Mouse (Mus musculus) G1E-ER4 (cell line): Measurements from ENCODE around the gene Atxn1. TPM values are rescaled to one million over a fixed set of nuclear protein-coding genes. Genes with fewer than 3 reads are reported as not detected.

ENCODE experiments used
- GATA1 ChIP-seq: IDR thresholded peaks from one replicate; pipeline ENCODE4 v1.8.0; 2012; ENCODE audit warnings: low read length, inconsistent platforms
- polyA plus RNA-seq: library from polyadenylated mRNA; stranded (reverse); fragments of >175 nt; gene quantifications from 2 replicates; pipeline ENCODE4 v1.2.3, GENCODE M21; 2012

Atxn1 gene
- polyA plus RNA-seq, 1 experiment, result 5.5 TPM

DNA sequence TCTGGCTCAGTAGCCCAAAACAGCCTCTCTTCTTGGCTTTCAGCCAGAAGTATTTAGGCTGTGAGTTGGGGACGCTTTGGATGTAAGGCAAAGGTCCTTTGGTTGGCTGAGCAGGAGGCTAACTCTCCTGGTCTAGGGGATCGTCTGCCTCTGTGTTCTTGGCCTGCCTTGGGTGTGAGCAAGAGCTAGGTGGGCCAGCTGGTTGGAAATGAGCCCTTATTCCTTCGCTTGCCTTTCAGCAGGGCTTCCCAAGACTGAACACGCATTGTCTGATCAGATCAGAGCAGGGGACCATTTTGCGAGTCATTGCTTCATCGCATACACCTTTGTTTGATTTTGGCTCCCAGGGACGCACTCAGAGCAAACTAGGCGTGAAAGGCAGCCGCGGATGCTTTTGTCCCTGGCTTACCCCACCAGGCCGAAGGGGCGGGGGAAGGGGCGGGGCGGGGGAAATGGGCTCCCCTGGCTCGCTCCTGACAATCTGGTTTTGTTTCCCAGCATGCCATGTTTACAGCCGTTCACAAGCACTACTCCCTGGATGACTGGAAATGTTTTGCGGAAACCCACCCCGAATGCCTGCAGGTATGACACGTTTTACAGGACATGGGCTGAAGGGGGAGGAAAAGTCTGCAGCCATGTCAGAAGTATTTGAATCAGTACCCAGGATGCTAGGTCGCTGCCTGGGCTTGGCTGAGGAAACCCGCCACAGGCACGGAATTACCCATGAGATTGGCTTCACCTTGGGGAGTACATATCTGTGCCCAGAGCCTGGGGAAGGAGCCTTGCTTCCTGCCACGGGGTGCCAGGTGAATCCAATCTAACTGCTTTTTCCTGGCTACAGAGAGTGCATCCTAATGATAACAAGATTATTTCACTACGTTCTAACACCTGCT, 448.1 kb downstream of the Atxn1 start:
- TF ChIP-seq GATA1, result no peak

- no peak for TF ChIP-seq GATA1
These were observed 449.9 kb downstream of the Atxn1 start for GRCm38 (mm10) chr13:45514832-45515422.

DNA sequence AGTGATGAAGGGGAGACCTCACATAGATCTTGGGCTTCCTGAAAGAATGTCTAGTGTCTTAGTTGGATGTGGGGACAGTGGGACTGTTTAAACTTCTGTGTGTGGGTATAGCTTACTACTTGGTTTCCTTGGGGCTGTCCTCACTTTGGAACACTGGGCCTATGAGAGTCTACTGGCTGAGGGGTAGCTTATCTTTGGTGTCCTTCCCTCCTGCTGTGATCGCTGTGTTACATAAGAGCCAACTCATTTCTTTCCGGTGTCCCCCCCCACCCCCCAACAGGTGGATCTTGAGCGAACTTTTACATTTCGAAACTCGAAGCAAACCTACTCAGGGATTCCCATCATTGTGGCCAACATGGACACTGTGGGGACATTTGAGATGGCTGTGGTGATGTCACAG, 450.7 kb downstream of the Atxn1 start:
- TF ChIP-seq GATA1, result no peak

DNA sequence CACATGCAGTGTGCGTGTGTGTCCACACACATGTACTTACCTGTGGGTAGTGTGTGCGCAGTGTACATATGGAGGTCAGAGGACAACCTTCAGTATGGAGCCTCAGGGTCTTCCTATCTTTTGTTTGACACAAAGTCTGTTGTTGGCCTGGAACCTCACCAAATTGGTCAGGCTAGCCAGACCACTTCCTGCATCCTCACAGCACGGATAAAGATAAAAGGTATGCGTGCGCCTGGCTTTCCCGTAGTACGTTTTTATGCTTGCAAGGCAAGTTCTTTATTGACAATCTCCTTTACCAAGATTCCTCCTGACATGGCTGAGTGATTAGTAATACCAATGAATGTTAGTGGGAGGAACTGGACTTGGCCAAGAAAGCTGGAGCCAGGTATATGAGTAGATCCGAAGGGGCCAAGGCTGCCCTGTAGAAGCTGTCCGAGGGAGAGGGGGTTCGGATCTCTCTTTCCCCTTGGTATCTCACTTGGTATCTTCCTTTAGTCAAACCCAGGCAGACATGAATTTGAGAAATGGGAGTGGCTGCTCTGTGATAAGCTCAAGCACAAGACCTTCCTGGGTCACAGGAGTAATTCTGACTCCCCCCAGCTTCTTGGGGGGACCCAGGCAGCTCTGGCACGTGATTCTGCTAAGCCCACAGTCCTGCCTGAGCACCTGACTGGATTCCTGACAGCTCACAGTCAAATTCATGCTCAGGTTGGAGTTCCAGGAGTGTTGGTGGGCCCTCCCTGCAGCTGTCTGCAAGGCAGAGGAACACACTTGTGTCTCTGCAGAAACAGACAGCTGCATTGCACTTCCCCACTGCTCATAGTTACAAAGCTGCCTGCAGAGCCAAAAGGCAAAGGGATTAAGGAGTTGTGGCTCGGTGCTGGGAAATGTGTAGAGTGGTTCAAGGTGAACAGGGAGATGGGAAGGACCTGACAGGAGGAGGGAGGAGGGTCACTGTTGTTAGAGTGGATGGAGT, 451.5 kb downstream of the Atxn1 start:
- peak; percentile 13 for TF ChIP-seq GATA1

DNA sequence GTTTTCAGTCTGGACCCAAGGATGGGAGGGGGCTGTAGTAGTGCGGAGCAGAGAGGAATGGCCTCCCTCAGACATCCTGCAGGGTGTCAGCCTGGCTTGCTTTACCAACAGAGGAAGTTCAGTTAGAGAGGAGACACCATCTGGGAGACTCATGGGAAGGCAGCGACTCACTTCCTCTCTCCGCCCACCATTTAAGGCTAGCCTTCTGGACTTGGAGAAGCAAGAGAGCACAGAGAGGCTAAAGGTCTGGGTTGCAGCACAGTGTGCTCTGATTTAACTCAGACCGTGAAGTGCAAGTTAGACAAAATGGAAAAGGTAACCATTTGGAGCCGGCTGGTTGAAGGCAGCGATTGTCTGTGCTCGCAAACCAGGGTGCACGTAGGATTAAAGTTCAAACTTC, 452.3 kb downstream of the Atxn1 start:
- no peak for TF ChIP-seq GATA1

DNA sequence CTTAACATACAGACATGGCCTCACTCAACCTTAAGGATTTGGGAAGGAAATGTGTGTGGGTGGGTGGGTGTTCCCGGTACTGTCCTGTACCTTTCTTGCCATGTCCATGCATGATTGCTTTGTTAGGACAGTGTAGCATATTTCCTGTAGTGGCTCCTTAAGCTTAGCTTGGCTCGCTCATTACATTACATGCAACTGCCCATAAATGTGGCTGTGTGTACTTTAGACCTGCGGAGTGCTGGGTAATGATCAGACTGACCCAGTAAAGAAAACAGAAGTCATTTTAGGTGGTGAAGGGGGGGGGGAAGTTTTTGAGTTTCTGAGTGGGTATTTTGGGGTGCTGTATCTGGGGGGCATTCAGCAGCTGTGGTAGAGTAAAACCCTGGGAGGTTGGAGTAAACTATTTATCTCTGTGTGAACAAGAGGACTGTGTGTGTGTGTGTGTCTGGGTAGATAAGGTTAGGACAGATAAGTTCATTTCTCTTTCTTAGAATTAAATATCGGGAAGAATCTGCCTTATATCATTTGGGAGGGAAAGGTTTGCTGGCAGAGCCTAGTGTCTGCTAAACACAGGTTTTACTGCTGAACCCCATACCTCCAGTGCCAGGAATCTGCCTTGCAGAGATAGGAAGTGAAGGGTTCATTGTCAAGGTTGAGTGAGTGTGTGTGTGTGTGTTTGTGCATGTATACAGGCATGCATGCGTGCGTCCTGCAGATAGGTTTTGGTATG, 452.9 kb downstream of the Atxn1 start:
- TF ChIP-seq GATA1, result peak; percentile 84

DNA sequence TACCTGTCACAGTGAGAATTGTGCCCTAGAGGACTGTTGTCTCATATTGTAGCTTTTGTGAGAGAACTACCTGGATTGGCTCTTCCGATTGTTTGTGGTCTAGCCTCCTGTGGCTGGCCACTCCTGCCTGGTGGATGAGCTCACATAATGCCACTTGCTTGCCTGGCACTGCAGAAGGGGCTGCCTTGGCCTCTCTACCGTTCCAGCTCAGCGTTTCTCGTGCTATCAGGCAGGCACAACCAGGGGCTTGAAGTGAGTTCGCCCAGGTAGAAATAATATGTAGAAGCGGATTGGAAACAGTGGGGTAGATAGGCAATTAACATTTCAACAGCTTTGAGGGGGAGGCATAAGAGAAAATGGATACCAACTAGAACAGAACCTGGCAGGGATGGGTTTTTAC, 455.4 kb downstream of the Atxn1 start:
- no peak for TF ChIP-seq GATA1

DNA sequence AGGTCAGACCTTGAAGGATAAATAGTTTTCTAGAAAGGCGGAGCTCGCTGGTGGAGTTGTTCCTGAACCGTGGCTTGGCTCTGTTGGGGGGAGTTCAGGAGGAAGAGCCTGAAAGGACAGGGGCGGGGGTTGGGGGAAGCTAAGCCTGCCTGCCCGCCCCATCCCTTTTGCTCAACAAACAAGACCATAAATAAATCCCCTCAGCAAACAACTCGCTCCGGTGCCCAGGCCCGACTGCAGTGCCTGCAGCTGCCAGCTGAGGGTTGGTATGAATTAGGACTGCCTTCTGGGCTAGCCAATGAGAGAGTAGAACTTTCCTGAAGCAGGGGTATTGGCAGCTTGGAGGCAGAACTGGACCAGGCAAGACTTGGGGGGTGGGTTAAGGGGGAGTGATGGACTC, 456.3 kb downstream of the Atxn1 start:
- TF ChIP-seq GATA1, result no peak

- TF ChIP-seq GATA1, result no peak
These were observed 457.3 kb downstream of the Atxn1 start, which contains the start of gene Gmpr for GRCm38 (mm10) chr13:45507274-45508229. Gmpr (plus strand) TSS chr13:45507444.

GRCm38 (mm10) chr13:45505546-45505945, 459.3 kb downstream of the Atxn1 start:
- no peak for TF ChIP-seq GATA1

- no peak for TF ChIP-seq GATA1
These were observed 462.0 kb downstream of the Atxn1 start for GRCm38 (mm10) chr13:45502791-45503190.

GRCm38 (mm10) chr13:45499906-45500305, 464.9 kb downstream of the Atxn1 start:
- no peak for TF ChIP-seq GATA1
